Mouse (Mus musculus) adipocyte (in vitro differentiated cells): ENCODE measurements at regions not wholly inside any gene's neighbourhood (a gene's known extent, or its start where the extent isn't known, plus 50 kb on each side); places are given as distances from the start of the nearest gene placed in this dataset.

Experiments used
- DNase-seq: peaks from one replicate; pipeline ENCODE4 v3.0.0-alpha.2; 2016; ENCODE audit warnings: low spot score

DNA sequence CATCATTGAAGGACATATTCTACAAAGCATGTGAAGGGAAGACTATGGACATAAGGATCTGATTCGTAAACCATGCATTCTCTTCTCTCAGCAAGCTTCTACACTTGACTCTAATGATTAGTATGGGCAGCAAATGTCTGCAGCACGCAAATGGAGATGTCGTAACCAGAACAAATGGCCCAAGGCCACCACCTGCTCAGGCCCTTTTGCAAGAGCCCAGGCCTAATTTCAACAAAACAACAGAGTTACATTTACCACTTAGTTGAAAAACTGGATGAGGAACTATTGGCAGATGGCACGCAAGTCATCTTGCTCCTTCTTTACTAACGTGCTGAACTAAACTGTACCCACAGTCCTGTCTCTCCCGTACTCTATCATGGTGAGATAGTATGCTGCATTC, 113.7 kb upstream of the Adgrl2 start:
- peak; percentile 11 for DNase-seq

DNA sequence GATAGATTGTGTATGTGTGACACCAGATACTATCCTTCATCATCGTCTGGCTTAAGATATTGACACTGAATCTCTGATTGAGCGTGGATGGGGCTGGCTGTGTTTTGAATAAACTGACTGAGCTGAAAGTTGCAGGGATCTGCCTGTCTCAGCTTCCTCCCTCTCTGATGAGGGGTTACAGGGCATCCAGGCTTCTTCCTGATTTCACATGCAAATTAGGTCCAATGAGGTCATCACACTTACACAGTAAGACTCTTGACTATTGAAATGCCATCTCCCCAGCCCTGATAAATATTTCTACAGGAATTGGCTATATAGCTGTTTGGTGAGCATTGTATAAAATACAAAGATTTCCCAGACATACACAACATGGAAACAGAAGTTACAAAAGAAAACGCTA, 113.1 kb upstream of the Adgrl2 start:
- DNase-seq: no peak

DNA sequence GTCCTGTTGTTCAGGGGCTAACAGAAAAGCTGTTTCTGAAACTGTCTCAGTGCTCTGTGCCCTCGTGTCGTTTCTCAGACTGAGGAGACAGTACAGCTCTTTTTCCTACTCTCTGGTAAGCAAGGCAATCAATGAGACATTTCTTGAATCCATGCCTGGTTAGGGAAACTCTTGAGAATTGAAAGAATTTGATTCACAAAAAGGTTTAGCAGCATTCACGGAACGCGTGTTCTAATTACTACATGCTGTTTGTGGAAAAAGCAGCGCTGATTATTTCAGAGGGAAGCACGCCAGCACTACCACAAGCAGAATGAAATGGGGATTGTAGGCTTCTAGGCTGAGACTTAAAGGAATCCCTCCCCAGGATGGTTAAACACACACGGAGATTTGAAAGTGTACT, 112.5 kb upstream of the Adgrl2 start:
- DNase-seq: no peak

DNA sequence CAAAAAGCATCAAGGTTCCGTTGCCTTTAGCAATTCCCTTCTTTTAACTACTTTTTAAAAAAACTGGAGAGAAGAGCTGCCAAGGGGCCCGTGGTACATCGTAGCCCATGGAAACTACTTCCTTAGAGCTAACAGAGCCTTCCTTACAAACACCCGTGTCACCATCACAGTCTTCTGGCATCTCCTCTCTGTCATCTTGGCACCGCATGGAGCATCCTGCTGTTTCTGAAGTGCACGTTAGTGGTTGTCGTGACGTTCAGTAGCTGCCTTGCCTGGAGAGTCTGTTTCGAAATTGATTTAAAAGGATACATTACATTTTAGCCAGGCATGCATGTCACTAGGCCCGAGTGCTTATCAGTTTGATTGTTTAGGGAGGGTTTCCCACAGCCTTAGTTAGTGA, 111.4 kb upstream of the Adgrl2 start:
- DNase-seq: no peak

DNA sequence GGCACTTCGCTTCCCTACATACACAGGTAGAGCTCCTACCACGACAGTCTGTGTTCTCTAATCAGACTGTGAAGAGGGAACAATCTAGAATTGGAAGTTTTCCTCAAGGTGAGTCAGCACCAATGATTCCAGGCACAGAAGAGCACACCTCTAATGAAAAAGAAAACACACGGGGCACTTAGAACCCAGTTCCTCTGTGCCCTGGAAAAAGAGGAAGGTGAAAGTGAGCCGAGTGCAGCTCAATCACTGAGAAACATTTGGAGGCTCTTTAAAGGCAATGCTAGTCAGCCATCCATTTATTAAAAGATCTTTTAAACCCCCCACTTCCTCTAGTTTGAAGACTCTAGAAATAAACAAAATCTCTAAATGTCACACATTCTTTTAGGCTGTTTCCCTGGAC, 108.4 kb upstream of the Adgrl2 start:
- no peak for DNase-seq

DNA sequence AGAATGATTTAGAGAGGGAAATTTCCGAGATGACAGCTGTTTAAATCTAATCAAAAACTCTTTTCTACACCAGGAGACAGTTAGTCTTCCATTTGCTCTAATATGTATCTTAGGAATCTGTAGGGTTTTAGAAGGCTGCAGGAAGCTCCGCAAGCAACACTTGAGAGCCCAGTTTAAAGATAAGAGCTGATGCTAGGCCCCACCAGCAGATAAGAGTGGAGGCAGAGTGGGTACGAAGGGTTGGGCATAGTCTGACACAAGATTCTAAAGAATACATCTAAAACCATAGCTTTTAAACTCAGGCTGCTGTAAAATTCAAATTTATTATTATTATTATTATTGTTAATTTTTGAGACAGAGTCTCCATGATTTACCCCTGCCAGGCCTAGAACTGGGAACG, 106.7 kb upstream of the Adgrl2 start:
- DNase-seq: no peak

DNA sequence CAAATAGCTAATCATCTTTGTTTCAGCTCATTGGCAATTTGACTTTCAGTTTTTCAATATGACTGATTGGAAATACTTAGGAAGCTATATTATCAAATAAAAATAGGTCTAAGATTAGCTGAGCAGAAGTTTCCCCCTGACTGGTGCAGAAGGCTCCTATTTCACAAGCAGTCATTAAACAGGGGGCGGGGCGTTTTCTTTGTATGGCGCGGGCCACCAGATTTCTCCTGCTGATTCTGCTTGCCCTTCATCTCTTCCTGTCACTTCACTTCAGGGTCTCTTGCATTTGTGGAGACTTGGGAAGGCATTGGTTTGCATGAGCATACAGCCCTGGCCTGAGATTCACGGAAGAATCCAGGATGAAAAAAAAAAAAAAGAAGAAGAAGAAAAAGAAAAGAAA, 102.3 kb upstream of the Adgrl2 start:
- no peak for DNase-seq

- DNase-seq: no peak
Measured at GRCm38 (mm10) chr3:149090103-149090502, 99.7 kb upstream of the Adgrl2 start.

DNA sequence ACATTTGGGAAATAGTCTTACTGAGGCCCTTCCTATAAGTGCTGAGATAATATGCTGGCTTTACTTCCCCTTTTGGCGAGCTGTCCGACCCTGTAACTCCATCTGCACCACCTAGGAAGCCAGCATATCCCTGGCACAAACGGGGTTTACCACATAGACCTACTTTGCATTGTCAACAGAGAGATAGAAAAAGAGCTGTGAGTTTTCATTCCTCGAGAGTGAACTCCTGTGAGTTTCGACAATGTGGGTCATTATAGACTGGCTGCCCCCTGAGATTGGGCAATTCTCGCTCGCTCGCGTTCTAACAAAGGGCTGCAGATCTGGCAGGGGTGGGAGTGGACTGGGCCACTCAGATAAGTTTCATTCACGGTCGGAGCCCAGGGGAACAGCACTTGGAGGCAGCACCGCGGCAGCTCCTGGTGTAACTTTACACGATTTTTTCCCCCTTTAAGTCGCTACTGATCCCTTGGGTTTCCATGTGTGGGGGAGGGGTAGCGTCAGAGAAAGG, 98.3 kb upstream of the Adgrl2 start:
- DNase-seq: no peak

DNA sequence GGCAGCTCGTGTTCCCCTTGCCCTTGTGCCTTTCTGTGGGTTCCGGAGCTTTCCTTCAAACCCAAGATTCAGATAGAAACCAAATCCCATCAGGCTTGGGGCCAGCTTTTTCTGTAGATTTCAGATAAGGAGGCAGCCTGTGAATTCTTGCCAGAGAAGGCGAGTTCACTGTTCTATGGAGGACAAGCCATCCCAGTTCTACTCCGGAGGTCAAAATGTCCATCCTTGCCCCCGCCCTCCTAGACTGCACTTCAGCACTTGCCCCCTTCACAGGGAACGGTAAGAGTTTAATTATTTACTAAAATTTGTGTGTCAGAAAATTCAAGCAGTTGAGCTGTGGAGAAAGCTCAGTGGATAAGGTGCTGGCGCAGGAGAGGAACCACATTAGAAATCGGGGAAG, 97.1 kb upstream of the Adgrl2 start:
- no peak for DNase-seq

DNA sequence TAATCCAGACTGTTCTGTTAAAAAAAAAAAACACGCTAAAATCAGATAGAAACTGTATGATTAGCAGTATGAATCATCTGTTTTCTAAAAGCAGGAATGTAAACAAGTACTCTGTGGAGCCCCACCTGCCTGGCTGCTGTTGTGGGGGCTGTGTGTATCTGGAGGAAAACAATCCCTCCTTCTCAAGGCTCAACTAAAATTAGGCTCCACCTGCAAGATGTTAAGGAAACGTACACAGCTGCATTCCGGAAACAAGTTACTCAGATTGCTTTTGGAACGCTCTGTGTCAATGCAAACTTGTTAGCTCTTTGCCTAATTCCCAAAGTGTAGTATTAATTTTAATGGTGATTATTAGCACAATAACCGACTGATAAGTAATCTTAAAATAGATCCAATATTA, 96.3 kb upstream of the Adgrl2 start:
- DNase-seq: no peak

- DNase-seq: peak; percentile 8
Measured at GRCm38 (mm10) chr3:149086086-149086485, 95.7 kb upstream of the Adgrl2 start.

GRCm38 (mm10) chr3:149084861-149085598, 94.7 kb upstream of the Adgrl2 start:
- peak; percentile 57 for DNase-seq

GRCm38 (mm10) chr3:149083391-149083790, 93.0 kb upstream of the Adgrl2 start:
- DNase-seq: peak; percentile 31

- no peak for DNase-seq
Measured at GRCm38 (mm10) chr3:149078881-149079280, 88.5 kb upstream of the Adgrl2 start.

- no peak for DNase-seq
Measured at GRCm38 (mm10) chr3:149076928-149077551, 86.7 kb upstream of the Adgrl2 start.

DNA sequence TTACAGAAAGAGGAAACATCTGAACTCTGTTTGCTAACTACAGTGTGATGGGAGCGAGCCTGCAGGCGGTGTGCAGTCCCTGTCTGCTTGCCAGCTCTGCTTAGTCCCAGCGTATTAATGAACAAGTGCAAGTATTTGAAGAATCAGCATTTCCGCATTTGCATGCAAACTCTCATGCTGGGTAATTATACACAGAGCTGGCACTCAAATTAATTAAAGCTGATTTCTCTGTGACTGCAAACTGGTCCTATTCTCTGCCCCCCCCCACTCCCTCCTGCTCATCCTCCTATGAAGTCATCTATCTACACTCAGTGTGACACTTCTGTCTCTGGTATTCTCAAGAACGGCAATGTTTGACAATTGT, 85.1 kb upstream of the Adgrl2 start:
- no peak for DNase-seq

DNA sequence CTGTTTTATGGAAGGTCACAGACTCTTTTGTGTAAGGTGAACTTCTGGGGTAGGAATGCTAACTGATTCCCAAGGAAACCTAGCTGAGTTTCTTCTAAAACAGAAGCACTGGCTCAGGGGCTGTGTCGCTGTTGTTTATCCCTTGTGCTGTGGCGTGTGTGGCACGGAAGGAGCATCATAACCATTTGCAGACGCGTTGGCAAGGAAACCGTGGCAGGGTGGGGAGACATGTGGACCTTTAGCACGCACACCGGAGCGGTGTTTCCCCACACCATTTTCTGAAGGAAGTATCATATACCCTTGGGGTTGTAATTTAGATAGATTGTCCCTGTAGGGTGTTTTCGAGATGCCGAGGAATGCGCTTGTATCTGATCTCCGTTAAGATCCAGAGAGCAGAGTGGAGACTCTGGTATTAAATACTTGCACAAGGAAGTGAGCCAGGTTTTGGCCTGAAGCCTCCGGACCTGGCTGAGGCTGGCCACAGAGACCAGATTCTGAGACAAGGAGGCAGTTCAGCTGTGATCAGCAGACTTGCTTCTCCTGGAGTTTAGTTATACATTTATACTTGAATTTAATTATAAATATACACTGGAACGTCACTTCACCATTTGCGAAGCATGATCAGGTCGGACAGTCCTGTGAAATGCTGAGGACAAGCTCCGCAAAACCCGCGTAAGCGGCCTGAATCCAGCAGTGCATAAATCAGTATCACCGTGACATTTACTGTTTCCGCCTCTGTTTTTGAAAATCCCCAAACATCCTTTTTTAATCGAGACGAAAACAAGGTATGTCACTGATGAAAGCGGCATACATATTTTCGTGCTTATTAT, 84.5 kb upstream of the Adgrl2 start:
- no peak for DNase-seq

- no peak for DNase-seq
Measured at GRCm38 (mm10) chr3:149070201-149070600, 79.8 kb upstream of the Adgrl2 start.

DNA sequence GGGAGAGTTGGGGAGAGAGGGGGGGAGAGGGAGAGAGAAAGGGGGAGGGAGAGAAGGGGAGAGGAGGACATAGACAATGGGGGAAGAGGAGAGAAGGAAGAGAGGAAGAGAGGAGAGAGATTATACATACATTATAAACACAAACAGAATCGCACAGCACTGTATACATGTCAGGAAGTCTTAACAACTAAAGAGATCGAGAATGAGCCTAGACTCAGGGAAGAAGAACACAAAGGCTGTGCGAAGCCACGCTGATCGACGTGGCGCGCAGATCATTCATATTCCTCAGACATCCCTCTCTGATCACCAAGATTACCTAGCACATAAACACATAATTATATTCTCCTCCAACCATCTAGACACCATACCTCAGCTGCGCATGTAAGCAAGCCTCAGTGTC, 79.1 kb upstream of the Adgrl2 start:
- no peak for DNase-seq

GRCm38 (mm10) chr3:149068821-149069220, 78.5 kb upstream of the Adgrl2 start:
- DNase-seq: no peak

DNA sequence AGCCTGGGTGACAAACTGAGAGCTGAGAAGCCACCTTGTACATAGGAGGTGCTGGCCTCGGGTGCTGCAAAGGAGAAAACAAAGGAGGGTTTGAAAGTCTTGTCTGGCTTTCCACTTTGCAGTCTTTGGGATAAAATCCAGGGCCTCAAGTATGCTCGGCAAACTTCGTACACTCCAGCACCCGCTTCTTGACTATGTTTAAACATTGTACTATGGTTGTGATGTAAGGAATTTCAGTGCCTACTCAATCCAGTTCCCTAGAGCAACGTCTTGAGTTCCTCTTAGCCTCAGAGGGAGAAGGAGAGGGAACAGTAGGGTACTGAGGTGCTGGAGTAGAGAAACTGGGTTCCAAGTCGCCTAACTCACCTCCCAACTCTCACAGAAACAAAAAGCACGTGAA, 77.4 kb upstream of the Adgrl2 start:
- DNase-seq: no peak

DNA sequence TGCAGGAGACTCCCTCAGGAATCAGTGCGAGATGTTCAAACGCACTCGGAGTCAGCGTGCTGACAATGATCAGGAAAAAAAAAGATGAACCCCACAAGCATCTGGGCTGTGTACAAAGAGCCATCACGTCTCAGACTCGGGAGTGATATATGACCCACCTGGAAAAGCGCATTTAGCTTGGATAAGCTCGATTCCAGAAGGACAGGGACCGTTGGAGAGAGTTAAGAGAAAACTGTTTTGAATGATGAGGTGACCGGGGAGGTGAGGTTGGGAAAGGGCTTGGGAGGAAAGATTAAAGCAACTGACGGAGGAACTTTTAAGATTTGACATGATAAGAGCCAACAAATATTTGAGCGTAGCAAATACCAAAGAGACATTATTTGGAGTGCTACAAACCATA, 64.7 kb upstream of the Adgrl2 start:
- no peak for DNase-seq
